Mouse (Mus musculus) stomach, postnatal 0 days (tissue): ENCODE data around the gene Yes1.

Experiments used
- CTCF ChIP-seq: IDR thresholded peaks from 2 replicates; pipeline ENCODE4 v1.5.1; 2016; ENCODE audit warnings: antibody characterized with exemption, low read depth, mild to moderate bottlenecking, moderate library complexity
- EP300 ChIP-seq: optimal IDR thresholded peaks from 2 replicates; pipeline ENCODE3; 2016; ENCODE audit warnings: antibody characterized with exemption

- TF ChIP-seq CTCF (no peak), EP300 (no peak)
Observed at GRCm38 (mm10) chr5:32605911-32606310, 5.1 kb upstream of the Yes1 start.
